Mouse (Mus musculus): Measurements from ENCODE around the gene Me3.

DNA sequence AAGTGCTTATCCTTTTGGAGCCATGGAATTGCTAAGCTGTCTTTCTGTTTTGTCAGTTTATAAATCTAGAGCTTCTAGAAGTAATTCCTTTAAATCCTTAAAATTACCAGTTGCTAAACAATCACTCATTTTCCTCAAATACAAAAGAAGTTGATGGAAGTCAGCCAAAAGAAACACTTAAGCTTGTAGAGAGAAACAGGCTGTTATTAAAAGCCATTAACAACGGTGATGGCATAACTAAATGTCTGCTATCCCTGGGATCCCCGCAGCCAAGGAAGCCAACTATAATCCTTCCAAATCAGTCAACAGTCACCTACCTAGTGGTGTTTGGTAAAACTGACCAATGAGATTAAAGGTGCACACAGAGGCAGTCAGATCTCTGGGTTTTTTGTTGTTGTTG lies 98.3 kb downstream of the Me3 start:
- TF ChIP-seq POLR2A (IDR thresholded peaks at IDR 0.05; ENCODE audit: insufficient read depth, low read depth, low read length): no peak
- no peak for TF ChIP-seq CTCF (IDR thresholded peaks at IDR 0.05; ENCODE audit: insufficient read depth, low read depth, low read length)
